Mouse (Mus musculus) cerebellum, postnatal 25 days (tissue): ENCODE measurements at regions not wholly inside any gene's neighbourhood (a gene's known extent, or its start where the extent isn't known, plus 50 kb on each side); places are given as distances from the start of the nearest gene placed in this dataset.
A peak's percentile ranks its signal among the peaks of the same experiment; 100 is the strongest.

Experiments
- DNase-seq, 2 experiments: peaks; one replicate each; pipeline ENCODE4 v3.0.0; 2021; ENCODE audit warnings: mixed read lengths in 2 of 2

DNA sequence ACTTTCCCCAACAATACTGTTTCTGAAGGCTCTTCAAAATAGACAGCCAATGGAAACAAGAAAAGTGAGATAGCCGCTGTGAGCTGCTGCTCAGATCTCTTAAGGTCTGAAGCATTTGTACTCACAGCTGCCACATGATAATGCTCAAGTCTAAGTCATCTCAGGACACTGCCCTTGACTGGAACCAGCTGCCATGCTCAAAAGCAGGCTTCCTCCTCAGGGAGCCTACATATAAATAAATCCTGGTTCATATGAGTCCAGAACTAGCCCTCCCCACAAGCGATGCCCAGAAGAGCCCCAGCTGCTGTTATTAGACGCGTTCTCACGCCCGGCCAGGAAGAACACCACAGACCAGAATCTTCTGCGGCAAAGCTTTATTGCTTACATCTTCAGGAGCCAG is 304.9 kb upstream of the Negr1 start:
- no peak for DNase-seq

DNA sequence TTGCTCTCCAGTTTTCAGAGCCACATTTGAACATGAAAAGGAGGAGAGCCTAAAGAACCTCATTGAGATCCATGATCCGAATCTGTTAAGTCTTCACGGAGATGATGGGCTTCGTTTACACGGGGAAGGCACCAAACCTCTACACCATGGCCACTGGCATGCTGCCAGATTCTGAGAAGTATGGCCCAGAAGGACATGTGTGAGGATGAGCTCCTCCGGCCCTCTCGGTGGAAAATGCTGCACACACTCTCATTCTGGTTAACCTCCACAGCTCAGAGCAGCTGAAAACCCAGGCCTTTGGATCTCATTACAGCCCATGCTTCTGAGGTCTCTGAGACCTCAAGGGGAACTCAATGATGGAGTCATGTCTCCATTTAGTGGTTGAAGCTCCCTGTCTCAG is 296.9 kb upstream of the Negr1 start:
- peak in 1 of 2 experiments; percentile 3 for DNase-seq

- no peak for DNase-seq
Observed at GRCm38 (mm10) chr3:156267727-156268126, 293.9 kb upstream of the Negr1 start.

GRCm38 (mm10) chr3:156299984-156300770 is 261.4 kb upstream of the Negr1 start:
- peak in 1 of 2 experiments; percentile 32 for DNase-seq

DNA sequence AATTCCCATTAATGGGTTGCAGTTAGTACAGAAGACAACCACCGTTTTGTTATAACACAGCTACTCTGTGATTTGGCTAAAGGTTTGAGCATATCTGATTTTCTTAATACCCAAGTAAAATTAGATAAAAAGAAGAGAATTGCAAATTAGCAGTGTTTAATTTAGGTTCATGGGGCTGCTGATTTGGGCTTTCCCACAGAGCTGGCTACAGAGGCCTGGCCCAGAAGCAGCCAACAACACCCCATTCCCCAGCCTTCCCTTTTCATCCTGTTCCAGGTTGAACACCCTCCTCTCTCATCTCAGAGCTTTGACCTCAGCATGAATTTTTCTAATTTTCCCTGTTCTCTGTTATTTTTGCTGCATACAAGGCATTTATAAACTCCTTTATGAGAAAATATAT is 260.3 kb upstream of the Negr1 start:
- no peak for DNase-seq

DNA sequence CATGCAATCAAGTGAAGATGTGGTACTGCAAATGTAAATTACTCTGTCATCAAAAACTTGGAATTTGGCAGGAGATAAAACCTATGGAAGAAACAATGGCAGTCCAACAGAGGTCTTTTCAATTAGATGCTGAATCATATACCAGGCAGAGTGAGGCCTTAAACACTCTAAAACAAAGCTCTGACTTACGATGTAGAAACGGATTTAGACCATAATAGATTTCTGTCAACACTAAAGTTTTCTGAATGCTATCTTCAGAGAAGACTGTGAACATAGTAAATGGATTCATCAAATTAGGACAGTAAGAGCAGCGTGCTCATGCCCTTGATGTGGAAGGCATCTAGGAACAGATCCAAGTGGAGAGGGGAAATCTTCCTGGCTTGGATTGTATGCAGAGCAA is 259.8 kb upstream of the Negr1 start:
- DNase-seq, result no peak

DNA sequence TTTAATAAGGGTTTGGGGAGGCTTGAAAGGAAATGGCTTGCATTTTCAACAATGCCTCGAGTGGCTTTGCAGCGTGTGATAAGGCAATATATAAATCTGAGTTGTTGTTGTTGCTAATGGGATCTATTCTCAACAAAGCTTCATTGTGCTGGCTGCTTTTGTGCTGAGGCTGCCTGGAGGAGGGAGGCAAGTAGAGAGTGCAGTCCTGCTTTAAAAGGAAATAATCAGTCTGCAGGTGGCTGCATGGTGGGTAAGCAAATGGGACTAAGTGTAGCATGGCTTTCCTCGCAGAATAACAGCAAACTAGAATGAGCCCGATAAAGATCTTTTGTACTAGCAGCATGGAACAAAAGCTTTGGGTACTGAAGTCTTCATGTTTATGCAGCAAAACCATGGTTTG is 257.4 kb upstream of the Negr1 start:
- DNase-seq, result no peak

DNA sequence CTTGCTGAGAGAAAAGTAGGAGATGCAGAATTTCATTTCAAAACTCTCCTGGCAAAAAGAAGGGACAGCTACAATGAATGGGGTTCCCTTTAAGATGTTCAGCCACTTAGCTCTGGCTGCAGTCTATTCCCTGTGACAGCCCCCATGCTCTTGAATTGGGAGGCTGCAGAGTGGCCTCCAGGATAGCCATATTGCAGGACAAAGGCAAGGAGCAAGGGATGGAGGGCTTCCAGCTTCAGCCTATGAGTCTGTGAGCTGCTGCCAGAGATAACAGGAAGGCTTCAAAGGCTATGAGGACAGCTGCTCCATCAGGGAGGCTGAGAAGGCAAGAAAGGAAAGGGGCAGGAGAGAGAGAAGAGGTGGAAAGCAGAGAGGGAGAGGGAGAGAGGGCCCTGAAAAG is 256.5 kb upstream of the Negr1 start:
- DNase-seq, result no peak

- DNase-seq, result no peak
Observed at GRCm38 (mm10) chr3:156335033-156335793, 226.4 kb upstream of the Negr1 start.

DNA sequence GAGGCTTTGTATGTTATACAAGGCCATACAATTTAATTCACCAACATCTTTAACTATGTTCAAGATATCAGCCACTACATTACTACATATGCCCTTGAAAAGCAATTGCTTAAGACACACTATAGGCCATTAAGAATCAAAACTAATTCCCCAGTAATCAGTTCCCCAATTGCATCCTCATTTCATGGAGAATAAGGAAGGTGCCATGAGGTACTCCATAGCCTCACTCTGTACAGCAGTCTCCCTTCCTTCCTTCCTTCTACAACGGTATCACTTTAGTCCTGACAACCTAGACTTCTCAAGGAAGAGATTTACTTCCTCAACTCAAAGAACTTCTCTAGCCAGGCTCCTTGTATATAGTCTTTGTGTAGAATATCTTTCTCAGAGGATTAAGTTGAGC is 220.1 kb upstream of the Negr1 start:
- DNase-seq, result no peak

DNA sequence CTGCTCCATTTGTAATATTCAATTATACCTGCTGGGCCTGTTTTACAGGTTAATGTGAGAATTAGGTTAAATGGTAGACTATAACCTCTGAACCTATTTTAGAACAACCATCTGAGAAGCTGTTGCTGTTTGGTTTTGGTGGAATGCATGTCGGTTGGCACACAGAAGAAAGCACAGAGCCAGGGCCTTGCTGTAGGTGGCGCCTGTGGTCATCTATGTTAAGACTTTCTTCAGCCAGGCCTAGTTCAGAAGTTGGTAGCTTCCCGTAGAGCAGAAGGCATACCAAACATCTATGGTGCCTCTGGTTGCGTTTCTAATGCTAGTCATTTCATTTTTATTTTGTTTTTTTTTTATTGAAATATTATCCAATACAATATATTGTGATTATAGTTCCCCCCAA is 209.9 kb upstream of the Negr1 start:
- DNase-seq, result peak; percentile 20 to 61

- DNase-seq, result no peak
Observed at GRCm38 (mm10) chr3:156353430-156353829, 208.2 kb upstream of the Negr1 start.

DNA sequence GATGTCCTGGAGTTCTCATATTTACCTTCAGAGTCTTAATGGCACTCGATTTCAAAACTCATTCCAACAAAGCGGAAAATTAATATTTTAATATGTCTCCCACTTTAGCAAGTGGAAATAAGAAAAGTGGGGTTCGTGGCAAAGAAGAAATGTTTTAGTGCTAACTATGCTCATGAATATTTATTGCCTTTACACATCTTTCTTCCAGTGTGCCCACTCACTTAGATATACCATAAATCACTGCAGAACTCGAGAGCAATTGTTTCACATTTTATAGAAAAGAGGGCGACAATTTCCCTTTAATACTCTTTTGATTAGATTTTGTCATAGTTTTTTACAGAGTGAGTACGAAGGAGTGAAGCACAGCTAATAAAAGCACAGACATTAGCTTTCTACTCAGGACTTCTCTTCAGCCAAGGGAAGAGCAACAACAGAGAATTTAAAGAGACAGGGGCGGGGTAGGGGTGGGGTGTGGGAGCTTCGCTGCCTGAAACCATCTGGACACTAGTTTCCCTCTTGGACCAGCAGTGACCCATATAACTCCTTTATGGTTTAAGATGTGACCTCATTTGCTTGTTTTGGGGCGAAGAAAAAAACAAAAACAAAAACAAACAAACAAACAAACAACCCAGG is 207.6 kb upstream of the Negr1 start:
- DNase-seq, result no peak

DNA sequence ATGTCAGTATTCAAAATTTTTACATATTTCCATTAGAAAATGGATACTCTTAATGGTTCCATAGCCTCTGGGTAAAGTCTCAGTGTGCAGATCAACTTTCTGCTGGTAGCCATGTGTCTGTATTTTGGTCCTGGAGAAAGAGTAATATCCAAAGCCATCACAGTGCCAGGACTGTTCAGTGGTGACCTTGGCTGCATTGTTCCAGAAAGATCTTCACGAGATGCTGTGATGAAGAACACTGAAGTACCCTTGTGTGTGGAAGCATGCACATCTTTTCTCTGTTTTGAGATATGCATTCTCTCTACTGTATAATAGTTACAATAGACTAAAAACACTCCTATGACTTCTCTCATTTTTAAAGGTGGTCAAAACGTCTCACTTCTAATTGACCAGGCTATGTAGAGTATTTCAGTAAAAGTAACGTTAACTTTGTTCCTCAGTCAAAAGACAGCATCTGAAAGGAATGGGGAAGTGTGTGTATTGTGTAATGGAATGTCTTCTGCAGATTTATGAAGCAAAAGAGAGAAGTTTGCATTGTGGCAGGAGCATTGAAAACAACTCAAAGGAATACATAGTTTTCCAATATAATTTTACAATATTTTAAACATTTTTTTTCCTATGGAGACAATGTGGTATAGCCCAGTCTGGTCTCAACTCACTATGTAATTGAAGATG is 192.8 kb upstream of the Negr1 start:
- DNase-seq, result no peak

- no peak for DNase-seq
Observed at GRCm38 (mm10) chr3:156376717-156377116, 184.9 kb upstream of the Negr1 start.

- no peak for DNase-seq
Observed at GRCm38 (mm10) chr3:156382919-156383318, 178.7 kb upstream of the Negr1 start.

DNA sequence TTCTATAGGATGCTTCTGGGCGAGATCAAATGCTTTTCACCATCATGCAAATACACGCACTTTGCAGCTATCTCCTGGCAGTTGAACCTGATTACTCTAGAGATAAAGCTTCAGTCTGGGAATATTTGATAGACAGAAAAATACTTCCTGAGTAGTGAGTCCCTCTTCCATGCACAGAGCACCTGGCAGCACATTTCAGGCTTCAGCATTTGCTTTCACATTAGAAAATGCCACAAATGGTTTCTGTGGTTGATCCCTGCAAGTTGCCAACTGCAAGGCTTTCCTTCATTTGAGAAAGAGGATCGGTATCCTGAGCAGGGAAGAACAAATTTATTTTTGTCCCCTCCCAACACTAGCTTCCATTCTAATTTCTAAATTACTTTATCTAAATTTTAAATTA is 155.5 kb upstream of the Negr1 start:
- DNase-seq, result no peak

DNA sequence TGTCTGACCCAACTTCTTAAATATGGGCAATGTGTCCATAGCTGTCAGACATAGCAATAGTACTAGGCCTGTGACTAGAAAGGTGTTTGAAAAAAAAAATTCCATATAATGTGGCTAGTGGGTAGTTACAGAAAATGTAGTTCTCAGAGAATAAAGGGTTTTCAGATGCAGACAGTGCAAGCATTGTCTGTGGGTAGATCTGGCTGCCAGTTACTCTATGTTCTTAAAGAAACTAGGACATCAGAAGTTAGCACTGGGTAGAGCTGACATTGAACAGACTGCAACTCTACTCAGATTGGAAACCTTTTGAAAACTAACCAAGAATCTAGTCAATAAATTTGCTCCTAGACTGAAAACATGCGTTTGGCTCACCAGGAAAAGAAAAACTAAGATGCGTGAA is 154.5 kb upstream of the Negr1 start:
- no peak for DNase-seq

DNA sequence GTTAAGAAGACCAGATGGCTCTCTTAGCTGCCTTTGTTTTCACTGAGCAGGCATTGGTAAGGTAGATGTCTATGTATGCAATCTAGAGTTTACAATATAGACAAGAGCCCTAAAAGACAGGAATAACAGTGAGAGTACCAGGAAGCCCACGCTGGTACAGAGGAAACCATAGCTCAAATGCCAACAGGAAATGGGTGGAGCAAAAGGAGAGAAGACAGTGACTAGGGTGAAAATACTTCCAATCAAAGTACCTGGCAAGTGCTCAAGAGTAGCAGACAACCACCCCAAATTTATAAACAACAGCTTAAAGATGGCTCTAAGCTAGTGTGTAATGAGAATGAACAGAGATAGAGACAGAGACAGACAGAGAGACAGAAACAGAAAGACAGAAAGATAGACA is 151.5 kb upstream of the Negr1 start:
- no peak for DNase-seq

DNA sequence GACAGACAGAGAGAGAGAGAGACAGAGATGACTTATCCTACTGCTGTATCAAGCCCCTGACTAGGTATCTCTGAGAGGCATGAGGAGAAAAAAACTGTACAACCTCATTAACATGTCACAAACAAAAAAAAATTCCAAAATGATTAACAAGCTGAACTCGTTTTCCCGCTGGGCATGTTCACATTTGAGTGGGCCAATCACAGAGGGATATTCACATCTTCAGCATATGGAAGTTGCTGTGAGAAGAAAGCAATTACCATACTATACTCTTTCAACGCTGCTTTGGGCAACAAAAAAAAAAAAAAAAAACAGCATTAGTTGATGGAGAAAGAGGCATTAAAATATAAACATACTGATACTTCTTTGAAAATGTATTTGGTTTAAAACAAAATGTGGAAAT is 148.8 kb upstream of the Negr1 start:
- no peak for DNase-seq

DNA sequence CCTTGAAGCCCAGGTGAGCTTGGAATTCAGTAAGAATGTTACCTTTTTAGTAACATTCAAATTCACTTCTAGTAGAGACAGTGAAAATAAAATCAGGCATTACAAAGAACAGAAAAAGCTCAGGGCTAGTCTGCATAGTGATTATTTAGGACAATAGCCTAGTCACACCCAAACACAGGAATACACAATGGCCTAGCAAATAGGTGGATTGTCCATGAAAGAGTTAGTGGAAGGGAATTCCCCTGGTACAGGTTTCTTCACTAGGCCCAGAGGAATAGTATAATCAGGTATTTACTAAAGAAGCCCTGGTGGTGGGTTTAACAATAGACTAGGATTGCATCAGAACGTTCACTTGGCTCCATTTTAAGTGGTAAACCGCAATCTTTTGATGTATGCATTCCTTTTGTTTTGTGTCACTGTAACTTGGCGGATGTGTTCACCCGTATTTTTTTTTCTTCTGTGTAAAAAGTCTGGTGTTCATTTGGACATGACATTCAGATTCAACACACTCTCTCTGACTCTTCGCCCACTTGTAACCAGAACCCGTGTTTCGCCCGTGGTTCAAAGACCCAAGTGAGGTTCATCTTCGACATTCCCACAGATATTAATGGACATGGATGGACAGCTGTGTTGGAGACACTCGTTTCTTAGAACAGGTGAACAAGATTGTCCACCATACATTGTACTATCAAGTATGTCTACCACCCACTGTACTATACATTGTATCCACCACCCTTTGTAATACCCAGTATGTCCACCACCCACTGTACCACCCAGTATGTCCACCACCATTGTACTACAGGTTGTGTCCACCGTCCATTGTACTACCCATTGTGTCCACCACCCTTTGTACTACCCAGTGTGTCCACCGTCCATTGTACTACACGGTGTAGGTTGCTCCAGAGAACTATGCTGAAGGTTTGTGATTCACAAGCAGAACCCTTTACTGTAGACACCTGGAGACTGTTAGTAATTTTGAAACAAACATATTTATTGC is 146.9 kb upstream of the Negr1 start:
- DNase-seq, result no peak

- DNase-seq, result no peak
Observed at GRCm38 (mm10) chr3:156418124-156418523, 143.5 kb upstream of the Negr1 start.
